Mouse (Mus musculus): ENCODE results near the gene Cenpp.
"Not testable (repeated sequence)": the region's sequence is repeated elsewhere in the genome, so short reads cannot be mapped to it uniquely, and the experiment has no call there.

Gene Cenpp

DNA sequence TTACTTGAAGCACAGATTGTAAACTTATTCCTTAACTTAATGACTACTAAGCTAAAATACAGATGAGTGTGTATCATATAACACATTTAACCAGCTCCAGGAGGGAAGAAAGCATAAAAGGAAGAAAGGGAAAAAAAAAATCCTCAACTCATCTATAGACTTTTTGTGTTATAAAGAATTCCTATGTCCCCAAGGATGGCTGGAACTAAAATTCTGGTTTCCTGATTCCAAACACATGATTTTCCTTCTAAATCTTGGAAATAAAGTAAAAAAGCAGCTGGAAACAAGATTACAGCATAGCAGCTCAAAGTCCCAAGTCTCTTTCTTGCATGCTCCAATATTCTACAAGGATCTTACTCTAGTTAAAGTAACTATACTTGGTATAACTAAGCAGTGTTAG lies 49.0 kb downstream of the Cenpp start:
- DNase-seq, result no peak

GRCm38 (mm10) chr13:49602541-49602940 lies 50.0 kb downstream of the Cenpp start:
- DNase-seq, result not testable (repeated sequence)

- DNase-seq, result no peak
Observed at GRCm38 (mm10) chr13:49586062-49586461, 66.5 kb downstream of the Cenpp start.

GRCm38 (mm10) chr13:49584307-49585005 lies 68.1 kb downstream of the Cenpp start:
- no peak for DNase-seq

GRCm38 (mm10) chr13:49583859-49584258 lies 68.7 kb downstream of the Cenpp start:
- DNase-seq, result no peak

DNA sequence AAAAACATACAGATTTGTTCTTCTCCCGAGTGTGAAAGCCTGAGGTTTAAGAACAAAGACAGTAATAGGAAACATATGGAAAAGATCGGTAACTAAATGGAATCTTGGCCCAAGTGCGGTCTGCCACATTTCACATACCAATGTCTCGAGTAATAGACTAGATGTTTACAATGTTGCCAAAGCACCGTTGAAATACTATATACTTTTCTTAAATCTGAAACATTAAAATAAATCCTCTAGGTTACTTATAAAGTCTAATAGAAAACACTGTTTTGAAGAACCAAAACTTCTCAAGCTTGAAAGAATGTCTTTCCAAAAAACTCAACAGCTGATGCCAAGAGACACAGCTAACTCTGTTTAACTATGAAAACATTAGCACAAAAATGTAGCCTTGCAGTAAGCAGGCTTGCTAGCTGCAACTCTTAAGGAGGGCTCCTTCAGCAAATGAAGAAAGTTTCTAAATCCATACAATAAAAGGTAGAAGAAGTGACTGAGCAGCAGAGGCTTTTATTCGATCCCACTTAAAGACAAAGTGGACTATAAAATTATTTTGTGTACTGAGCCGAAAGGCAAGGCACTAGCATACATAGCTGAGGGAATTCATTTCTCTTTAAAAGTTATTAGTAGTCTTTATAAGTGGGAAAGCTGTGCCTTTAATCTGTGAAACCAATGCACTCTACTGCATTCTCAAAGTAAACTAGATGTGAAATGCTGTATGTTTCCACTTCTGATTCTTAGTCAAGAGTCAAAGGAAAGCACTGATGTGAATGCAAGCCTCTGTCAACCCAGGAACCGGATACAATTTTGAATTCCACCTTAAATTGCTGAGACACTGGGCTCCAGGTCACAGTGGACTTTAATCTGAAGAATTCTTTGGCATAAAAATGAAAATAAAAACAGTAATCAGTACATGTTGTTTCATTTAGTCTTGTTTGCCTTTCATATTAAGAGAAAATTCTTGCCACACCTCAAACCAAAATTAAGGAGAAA lies 70.7 kb downstream of the Cenpp start, which contains the start of gene Omd:
TSS of gene Omd (plus strand) at position 922 of the 990 bp plus-strand sequence.
- DNase-seq, result no peak

DNA sequence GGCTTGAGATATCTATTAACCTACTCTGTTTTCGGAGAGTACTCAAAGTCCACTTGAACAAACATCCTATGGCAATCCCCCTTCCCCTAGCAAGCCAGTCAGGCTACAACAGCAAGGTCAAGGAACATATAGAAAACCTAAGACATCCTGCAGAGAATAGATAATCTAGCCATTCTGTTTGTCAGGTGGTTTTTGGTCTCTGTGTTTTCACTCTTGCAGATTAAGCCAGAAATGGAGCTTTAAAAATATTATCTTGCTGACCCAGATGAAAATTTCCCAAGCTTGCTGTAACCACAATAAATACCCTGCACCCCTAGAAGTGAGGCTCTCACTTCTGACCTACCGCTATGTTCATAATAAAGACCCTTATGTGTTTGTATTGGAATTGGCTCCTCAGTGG lies 81.2 kb downstream of the Cenpp start:
- DNase-seq, result no peak

DNA sequence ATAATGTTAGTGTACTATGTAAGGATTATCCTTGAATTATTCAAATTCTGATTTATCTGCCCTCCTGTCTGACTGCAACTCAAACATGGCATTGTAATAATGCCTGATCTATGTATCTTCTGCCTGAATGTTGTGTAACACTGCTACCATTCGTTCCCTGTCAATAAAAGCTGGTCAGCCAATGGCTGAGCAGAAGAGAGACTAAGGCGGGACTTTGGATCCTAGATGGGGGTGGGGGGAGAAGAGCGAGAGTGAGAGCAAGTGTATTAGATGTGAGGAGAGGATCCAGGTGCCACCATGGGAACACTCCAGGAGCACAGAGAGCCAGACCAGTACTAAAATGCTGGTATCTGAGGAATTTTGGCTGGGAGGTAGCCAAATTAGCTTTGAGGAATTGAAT lies 82.2 kb downstream of the Cenpp start:
- DNase-seq, result no peak

DNA sequence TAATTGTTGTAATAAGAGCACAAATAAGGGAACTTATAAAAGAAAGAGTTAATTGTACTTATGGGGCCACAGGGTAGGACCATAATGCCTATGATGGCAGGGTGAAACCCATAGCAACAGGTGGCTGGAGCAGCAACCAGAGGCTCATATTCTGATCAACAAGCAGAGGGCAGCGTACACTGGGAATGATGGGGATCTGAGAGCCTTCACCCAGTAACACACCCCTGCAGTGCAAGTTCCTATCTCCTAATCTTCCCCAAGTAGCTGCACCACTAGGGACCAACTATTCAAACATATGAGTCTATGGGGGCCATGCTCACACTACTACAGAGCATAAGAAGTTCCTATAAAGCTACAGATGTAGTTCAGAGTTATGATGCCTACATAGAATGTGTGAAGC lies 88.2 kb downstream of the Cenpp start:
- no peak for DNase-seq

GRCm38 (mm10) chr13:49560886-49561285 lies 91.7 kb downstream of the Cenpp start:
- DNase-seq, result no peak

DNA sequence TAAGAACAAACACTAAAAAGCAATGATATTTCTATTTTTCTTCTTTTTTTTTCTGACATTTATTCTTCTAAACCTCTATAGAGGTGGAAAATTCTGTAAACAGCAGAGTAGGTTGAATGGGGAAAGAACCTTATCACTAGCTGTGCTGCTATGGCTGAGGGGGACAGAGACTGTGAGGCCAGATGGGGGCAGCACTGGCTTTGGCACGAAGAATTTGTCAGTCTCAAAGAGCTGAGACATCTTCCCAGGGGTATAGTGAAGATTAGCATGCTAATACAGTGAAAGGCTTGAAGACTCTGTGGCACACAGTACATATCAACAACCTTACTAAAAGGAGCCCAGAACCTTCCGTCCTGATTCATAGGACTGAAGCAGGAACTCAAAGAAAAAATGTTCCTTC lies 93.4 kb downstream of the Cenpp start:
- peak; percentile 35 for DNase-seq

DNA sequence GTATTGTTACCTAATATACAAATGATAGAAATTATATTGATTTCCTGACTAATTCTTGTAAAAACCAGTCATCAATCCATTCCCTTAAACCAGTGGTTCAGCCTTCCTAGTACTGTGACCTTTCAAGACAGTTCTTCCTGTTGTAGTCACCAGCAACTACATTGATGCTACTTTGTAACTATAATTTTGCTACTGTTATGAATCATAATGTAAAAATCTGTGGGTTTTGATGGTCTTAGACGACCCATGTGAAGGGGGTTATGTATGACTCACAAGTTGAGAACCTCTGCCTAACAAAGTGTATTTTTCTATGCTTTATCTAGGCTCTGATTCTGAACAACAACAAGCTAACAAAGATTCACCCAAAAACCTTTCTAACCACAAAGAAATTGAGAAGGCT lies 95.7 kb downstream of the Cenpp start:
- no peak for DNase-seq

DNA sequence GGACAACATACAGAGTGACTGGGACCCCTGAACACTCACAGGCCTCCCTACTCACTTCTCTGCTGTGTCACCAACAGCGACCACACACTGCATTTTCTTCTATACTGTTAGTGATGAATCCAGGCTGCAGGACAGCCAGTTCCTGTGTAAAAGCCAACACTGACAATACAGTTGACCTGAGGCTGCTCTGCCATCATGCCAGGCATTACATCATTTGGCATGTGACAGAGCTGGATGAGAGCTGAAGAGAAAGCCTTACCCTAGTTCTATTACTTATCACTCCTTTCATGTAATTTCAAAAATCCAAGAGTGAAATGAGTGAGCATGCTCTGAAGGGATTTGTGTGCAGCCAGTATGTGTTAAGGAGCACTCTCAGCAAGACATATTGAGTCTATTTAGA lies 96.4 kb downstream of the Cenpp start:
- no peak for DNase-seq

- DNase-seq, result no peak
Observed at GRCm38 (mm10) chr13:49554519-49554918, 98.1 kb downstream of the Cenpp start.

DNA sequence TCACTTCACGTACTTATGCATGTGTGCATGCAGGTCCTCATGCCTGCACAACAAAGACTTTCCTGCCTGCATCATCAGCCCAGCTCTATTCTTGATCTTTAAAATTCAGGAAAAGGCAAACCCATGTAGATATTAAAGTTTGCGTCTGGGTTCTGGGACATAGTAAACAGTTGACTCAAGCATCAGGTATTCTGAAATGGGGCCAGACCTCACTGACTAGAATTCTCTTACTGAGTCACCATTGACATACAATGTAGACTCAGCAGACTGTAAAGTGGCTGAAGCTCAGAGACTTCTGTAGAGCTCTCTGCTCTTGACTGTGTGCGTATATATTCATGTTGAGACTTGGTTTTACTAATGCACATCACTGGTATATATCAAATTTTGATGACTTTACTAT lies 103.0 kb downstream of the Cenpp start:
- no peak for DNase-seq

- DNase-seq, result no peak
Observed at GRCm38 (mm10) chr13:49547563-49548150, 104.9 kb downstream of the Cenpp start.

DNA sequence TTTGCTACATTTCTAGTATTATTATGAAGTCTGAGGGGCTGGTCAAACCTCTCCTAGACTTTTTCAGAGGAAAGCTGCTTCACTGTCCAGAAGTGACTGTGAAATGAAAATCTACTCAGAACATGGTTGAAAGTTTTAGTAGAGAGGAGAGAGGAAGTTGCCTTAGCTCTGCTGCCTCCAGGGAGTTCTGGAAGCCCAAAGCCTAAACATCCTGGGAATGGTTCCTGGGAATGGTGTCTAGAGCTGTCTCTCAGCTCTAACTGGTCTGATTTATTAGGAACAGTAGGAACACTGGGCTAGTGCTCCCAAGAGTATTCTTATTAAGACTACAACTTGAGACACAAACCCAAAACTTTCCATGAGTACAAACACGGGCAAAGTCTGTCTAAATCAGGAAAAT lies 106.1 kb downstream of the Cenpp start:
- DNase-seq, result no peak

- DNase-seq, result no peak
Observed at GRCm38 (mm10) chr13:49545646-49546045, 106.9 kb downstream of the Cenpp start.

- DNase-seq, result no peak
Observed at GRCm38 (mm10) chr13:49544279-49544678, 108.3 kb downstream of the Cenpp start, which contains the start of gene Aspn. TSS of gene Aspn (plus strand) at chr13:49544443.

DNA sequence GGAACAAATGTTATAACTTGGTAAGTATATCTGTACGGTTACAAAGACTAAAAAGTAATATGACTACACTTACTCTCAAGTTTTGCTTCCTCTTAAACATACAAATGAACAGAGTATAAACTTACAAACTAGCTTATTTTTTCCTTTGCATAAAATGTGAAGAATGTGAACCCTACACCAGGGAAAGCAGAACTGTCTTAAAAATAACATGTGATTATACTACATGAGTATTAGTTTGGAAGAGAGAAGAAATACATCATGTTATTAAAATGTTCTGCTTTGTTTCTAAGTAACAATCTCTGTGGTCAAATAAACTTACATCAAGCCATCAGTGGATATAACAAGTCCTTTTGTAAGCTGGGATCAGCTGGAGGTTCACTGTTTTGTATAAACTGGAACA lies 113.9 kb downstream of the Cenpp start:
- no peak for DNase-seq

- no peak for DNase-seq
Observed at GRCm38 (mm10) chr13:49536946-49537345, 115.6 kb downstream of the Cenpp start.

GRCm38 (mm10) chr13:49530636-49531035 lies 121.9 kb downstream of the Cenpp start:
- DNase-seq, result no peak

DNA sequence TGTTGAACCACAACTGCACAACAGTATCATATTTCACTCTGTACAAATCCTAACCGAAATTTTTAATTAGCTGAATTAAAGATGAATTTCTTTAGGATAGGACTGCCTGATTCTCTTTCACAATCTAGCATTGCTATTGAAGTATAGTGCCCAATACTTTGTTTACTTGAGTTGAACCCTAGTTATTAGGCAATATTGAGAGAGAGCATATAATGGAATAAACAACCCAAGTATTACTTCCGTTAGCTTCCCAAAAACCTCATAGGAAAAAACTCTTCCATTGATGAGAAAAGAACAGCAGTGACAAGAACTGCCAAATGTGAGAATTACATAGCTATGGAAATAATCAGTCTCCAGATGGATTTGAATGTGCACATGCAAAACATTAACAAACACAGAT lies 126.3 kb downstream of the Cenpp start:
- DNase-seq, result no peak

DNA sequence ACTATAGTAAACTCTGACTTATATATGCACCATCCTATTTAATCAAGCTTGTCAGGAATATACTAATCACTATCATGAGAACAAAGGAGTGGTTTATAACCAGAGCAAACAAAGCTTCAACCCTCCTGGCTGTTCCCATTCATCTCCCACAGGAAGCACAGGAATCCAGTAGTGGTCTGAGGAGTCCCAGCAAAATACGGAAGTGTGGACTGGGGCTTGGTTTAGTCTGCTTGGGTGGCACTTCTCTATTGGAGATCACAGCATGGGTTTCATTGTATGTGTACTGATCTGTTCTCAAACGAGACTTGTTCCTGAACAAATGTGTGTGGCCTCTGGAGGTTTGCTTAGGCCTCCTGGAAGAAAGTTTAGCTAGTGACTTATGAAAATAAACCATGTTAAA lies 133.8 kb downstream of the Cenpp start:
- DNase-seq, result no peak
